Mouse (Mus musculus) MEL-GATA-1-ER (cell line): ENCODE data around the gene Pard3.

ENCODE experiments used
- DNase-seq: peaks from one replicate; pipeline ENCODE4 v3.0.0-alpha.2; 2012; ENCODE audit warnings: low read depth; ENCODE audit errors: extremely low read depth

Pard3 gene

DNA sequence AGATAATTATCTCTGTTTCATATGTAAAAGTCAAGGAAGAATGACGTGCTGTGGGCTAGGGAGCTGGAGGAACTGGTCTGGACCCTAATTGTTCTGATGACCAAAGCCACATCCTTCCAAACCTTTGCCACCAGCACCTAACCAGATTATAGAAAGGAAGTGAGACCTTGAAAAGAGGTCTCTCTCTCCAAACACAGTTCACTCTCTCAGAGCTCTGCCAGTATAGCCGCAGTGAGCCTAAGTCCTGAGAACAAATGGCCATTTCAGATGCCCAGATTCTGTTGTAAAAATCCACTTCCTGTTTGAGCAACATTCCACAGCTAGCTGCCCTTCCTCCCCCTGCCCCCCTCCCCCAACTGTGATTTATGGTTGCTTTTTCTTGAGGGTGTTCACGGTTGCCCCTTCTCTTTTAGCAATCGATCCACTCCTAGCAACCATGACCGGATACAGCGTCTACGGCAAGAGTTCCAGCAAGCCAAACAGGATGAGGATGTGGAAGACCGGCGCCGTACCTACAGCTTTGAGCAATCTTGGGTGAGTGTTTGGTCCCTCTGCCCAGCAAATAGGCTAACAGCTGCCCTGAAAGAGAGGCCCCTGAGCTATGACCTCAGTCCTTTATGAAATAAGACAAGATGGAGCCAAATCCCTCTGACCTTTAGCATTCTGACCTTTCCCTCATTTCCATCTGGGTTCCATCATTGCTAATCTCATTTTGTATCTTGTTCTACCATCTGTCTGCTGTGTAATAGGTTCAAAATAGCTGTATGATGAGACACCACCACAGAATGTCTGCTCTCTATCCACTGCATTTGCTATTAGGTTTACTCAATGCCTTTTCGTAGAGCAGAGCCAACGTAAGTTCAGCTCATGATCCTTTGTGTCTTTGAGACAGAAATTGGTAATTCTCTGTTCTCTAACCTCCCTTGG is 529.2 kb downstream of the Pard3 start:
- no peak for DNase-seq

DNA sequence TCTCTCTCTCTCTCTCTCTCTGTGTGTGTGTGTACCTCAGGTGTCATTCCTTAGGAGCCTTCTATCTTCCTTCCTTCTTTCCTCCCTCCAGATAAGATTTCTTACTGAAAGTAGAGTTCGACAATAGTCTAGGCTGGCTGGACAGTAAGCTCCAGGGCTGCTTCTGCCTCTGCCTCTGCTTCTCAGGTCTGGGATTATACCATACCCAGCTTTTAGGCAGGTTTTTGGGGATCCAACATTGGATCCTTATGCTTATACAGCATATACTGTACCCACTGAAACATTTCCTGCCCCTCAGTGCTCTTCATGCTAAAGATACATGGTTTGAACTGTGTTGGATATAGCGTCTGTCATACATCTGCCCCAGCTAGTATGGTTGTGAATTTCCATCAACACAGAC is 536.9 kb downstream of the Pard3 start:
- no peak for DNase-seq

DNA sequence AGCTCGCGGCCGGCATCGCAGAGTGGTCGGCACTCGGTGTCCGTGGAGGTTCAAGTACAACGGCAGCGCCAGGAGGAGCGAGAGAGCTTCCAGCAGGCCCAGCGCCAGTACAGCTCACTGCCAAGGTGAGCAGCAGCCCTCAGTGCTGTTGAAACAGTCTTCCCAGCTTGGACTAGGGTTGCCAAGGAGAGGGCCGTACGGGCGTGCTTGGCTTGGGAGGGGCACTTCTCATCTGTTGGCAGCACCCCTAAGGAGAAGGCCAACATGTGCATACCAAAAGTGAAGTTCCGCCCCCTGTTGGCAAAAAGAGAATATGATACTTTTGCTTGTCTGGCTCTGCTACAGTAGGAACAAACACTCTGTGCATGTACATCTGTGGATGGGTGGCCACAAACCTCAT is 539.4 kb downstream of the Pard3 start:
- no peak for DNase-seq

DNA sequence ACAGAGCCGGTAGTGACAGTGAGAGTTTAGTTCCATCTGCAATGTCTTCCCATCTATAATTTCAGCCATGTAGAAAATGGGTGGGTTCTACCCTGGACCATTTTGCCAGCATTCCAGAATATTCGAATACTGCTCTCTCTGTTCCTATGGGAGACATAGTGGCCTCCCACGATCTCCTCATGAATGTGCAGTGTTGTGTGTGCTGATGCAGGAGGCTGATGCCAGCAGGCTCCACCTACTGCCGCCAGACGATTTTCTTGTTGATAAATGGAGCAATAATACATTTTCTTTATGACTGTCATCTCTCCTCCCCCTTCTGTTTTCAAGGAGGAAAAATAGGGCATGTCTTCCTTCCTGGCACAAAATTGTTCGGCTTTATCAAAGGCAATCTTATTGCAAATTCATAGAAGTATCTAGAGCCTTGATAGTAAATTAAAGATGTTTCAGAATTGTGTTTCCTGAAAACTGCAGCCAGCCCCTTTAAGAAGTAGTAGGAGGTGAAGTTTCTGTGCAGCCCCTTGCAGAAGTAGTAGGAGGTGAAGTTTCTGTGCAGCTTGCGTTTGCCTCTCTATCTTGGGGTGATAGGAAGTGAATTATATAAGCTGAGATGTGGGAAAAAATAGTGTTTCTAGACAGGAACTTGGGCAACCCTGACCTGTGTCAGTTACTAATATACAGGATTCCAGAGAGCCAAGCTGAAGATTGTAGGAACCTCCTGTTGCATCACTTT is 545.0 kb downstream of the Pard3 start:
- no peak for DNase-seq

DNA sequence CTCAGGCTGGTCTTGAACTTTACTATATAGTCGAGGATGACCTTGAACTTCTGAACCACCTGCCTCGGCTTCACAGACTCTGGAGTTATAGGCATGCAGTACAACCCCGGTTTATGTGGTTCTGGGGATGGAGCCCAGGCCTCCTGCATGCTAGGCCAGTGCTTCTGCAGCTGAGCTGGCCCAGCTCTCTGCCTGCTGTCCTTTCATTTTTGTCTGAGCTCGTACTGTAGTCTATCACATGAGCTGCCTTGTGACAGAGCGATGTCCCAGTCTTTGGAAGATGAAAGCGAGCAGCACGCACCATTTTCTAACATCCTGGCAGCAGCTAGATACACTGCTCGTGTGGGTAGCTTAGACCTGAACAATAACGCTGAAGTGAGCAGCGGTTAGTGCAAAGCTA is 545.6 kb downstream of the Pard3 start:
- DNase-seq = no peak

DNA sequence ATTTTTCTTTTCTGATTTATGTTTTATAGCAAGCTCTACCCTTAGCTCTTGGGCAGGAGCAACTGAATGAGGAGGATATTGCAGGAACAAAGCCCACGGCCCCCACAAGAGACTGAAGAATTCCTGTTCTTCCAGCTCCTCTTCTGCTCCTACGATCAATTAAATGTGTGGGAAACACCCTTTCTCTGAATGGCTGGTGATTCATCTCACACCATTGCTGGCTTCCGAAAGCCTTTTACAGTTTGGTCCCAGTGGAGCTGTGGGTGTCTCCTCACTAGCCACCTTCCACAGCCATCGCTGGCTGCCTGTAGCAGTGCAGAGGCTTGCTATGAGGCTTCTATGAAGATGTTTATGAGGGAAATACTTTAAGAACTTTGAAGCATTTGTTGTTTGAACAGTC is 550.5 kb downstream of the Pard3 start:
- DNase-seq = no peak

DNA sequence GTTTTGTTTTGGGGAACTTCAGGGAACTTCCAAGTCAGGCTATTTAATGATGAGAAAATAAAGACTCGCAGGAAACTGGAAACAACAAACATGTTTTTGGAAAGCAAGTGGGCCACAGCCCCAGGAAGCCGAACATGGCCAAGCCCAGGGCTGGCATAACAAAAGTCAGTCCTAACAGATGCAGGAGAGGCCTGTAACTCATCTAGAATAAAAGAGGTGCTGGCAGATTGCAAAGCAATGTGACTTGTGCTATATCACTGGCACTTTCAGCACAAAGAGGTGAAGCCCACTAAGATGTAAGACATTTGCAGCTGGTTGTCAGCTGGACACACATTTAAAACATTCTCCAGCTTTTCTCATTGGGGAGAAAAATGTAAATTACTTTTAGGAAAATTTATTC is 553.0 kb downstream of the Pard3 start:
- no peak for DNase-seq

DNA sequence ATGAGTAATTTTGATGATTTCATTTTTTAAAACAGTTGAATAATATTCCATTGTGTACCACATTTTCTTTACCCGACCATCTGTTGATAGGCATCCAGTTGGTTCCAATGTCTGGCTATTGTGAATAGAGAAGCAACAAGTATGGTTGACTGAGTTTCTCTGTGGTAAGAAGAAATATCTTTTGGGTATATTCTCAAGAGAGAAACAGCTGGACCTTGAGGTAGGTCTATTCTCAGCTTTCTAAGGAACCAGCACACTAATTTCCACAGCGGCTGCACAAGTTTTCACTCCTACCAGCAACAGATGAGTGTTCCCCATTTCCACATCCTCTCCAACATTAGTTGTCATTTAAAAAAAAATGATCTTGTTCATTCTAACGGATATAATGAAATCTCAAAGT is 558.4 kb downstream of the Pard3 start:
- no peak for DNase-seq

DNA sequence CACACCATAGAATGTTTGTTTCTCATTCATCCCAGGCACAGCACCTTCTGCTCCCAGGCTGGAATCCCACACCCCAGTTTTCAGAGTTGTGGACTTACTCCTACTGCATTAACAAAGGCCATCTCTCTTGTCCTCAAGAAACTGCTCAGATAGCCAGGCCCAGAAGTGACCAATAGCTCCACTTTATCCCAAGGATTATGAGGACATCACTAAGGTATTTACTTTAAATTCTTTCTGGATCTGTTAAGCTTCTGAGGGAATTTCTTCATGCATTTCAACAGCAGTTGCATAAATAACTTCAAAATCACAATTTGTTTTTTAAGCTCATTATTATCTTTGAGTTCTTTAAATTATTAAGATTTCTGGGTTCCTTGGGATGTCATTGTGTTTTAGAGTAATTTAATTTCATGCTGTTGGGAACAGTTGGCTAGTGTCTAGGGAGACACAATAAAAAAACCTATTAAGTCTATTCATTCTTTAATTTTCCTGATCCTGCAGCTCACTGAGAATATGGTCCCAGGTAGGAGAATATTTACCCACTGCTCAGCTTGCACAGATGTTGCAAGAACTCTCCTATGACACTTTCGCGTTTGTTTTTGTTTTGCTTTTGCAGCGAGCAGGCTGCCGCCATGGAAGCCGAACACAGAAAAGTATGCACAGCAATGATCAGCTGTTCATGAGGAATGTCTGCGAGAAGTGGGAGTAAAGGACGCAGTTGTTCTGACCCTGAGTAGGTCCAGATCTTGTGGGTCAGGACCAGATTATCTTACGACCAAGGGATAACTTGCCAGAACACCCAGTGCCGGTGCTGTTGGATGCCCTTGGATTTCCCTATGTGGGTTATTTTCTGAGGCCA is 574.8 kb downstream of the Pard3 start:
- DNase-seq = no peak

DNA sequence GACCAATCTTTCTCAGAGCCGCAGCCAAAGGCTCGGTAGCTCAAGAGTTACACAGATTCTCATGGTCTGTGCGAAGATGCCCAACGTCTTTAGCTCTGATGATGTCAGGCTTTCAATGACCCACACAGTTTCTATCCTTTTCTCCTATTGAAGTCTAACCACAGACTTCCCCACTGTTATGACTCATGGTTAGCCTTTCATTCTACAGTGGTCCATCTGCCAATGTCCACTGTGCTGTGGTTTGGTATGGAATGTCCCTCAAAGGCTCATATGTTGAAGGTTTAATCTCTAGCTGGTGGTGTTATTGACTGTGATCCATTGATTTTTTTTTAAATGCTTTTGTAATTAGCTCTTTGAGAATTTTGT is 575.4 kb downstream of the Pard3 start:
- DNase-seq = no peak

DNA sequence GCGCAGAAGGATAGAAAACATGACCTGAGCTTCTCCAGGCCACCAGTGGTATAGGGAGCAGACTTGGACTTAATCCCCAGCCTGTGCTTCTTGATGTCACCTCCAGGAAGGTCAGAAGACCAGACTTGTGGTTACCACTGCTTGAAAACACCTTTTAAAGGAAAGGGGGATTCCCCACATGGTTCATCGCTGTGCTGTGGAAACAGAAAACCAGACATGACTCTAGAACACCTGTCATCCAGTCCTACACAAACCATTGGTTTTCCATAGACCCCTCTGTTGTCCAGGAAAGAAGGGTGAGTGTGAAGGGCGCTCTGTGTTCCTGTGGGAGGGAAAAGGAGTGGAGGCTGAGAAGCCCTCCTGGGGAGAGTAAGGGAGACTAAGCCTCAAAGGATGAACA is 591.9 kb downstream of the Pard3 start:
- DNase-seq = no peak
